Mouse (Mus musculus): ENCODE results near the gene Mmp11.

DNA sequence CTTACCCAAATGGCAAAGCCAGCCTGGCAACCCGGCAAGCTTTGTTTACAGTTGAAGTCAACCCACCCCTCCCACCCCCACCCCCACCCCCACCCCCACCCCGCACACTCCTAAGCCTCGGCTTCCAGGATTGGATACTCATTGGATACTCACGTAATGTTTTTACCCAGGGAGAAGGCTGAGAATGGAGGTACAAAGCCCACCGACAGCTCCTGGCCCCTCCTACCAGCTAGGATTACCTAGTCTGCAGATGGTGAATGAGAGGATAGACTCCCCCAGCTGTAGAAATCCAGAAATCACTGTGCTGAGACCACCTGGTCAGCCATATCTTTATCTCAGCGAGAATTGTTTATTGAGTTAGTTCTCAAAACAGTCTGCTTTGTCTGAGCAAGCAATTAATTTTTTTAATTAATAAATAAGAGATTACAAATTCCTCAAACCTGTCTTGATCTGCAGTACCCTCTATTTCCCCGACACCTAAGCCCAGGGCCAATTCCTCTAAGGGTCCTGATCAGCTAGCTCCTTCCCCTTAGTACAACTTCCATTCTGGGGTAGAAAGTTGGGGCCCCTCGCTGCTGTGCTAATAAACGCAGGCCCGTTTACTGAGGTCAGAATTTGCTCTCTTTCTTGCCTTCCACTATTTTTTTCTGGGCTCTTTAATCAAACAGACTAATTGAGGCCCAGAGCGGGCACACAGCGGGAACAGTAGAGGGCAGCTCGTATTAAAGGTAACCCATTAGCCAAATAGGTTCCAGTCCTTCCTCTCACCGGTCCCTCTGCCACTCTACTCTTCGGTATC lies 53.7 kb downstream of the Mmp11 start:
- no peak for TF ChIP-seq CTCF (IDR thresholded peaks at IDR 0.05; ENCODE audit: control insufficient read depth, insufficient read depth, insufficient replicate concordance, low read depth, low read length)
- TF ChIP-seq POLR2A (IDR thresholded peaks at IDR 0.05; ENCODE audit: control insufficient read depth, low read depth, low read length): no peak
